Mouse (Mus musculus) CH12.LX (cell line): ENCODE measurements at regions not wholly inside any gene's neighbourhood (a gene's known extent, or its start where the extent isn't known, plus 50 kb on each side); places are given as distances from the start of the nearest gene placed in this dataset.

Experiments
- BHLHE40 ChIP-seq: IDR thresholded peaks from 2 replicates; pipeline ENCODE4 v1.6.1; 2011; ENCODE audit warnings: mild to moderate bottlenecking, low read depth, low read length, improper control_type of control experiment
- E2F4 ChIP-seq: IDR thresholded peaks from 2 replicates; pipeline ENCODE4 v1.6.1; 2011; ENCODE audit warnings: low read depth, low read length, improper control_type of control experiment; ENCODE audit not compliant: insufficient replicate concordance
- EP300 ChIP-seq: IDR thresholded peaks from 2 replicates; pipeline ENCODE4 v1.6.1; 2011; ENCODE audit warnings: low read length, improper control_type of control experiment
- NRF1 ChIP-seq: IDR thresholded peaks from 2 replicates; pipeline ENCODE4 v1.6.1; 2014; ENCODE audit warnings: low read depth, mild to moderate bottlenecking, inconsistent platforms, low read length, improper control_type of control experiment, moderate library complexity
- TCF12 ChIP-seq: IDR thresholded peaks from 2 replicates; pipeline ENCODE4 v1.6.1; 2014; ENCODE audit warnings: low read depth, mild to moderate bottlenecking, inconsistent platforms, low read length, improper control_type of control experiment
- USF1 ChIP-seq: IDR thresholded peaks from 2 replicates; pipeline ENCODE4 v1.6.1; 2014; ENCODE audit warnings: low read depth, mild to moderate bottlenecking, inconsistent platforms, low read length, improper control_type of control experiment
- ZKSCAN1 ChIP-seq: IDR thresholded peaks from 2 replicates; pipeline ENCODE4 v1.6.1; 2012; ENCODE audit warnings: low read depth, inconsistent platforms, low read length, improper control_type of control experiment, borderline replicate concordance

GRCm38 (mm10) chr4:97482701-97483246 is 289.8 kb upstream of the Nfia start:
- TF ChIP-seq USF1 = no peak
- no peak for TF ChIP-seq ZKSCAN1
- no peak for TF ChIP-seq E2F4
- no peak for TF ChIP-seq EP300
- TF ChIP-seq TCF12 = no peak
- no peak for TF ChIP-seq BHLHE40
- no peak for TF ChIP-seq NRF1
